Mouse (Mus musculus): Measurements from ENCODE around the gene Acmsd.
"Not testable (repeated sequence)": the region's sequence is repeated elsewhere in the genome, so short reads cannot be mapped to it uniquely, and the experiment has no call there.

Gene Acmsd

DNA sequence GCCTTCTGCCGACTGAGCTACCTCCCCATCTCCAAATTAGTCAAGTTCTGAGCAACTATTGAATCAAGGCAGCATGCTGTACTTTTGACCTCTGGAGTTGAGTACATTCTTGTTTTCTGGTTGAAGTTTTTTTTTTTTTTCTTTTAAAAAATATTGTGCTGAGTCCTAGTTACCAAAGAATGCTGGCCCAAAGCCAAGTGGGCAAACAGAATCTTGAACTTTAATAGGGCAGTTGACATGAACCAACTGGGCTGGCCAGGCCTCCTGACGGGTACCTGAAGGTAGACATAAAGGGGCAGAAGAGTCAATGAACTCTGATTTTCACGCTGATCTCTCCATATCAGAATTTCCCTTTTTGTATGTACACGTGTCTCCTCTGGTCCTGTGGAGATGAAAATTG, at the start of gene Acmsd:
Acmsd (plus strand) TSS at position 318 of the 400 bp plus-strand sequence.
- DNase-seq, result no peak

DNA sequence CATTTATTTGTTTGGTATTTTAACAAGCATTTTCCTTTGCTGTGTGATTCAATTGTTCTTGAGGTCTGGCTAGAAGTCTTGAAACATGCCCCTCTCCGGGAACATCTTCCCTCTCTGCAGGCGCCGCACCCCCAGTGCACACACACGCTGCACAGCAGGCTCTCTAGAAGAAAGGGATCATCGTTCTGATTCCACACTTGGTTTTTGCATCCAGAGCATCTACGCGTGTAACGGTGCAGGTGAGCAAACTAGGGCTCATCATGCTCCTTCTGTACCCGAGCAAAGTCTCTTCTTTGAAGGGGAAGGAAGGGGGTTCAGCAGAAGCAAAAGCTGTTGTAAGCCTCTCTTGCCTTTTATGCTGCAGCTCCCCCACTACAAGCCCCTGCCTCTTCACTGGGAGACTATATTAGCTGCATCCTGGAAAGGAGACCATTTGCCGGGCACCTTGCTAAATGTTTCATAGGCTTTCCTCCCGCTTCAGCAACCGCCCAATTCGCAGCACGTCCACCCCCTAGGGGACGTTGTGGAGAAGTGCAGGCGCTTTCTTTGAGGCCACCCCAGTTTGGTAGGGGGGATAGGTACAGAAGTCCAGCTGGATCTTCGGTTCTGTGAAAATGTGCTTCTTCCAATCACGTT, 49.6 kb upstream of the Acmsd start, which contains the start of gene Tmem163:
Tmem163 (minus strand) TSS at position 51 of the 636 bp plus-strand sequence.
- peak; percentile 33 for DNase-seq

DNA sequence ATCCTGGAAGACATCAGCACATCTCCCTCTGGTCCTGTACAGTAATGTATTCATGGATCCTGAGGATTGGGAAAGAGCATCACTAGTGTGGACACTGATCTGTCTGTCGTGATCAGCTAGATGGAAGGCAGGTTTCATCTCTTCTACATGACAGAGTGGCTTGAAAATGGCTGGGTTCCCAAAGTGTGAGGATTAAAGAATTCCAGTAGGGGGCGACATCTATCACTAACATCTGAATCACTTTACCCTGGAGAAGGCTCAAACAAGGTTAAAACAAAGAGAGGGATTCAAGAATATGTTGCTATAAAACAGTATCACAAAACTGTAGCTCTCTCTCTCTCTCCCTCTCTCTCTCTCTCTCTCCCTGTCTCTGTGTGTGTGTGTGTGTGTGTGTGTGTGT, 32.7 kb upstream of the Acmsd start:
- DNase-seq, result no peak

DNA sequence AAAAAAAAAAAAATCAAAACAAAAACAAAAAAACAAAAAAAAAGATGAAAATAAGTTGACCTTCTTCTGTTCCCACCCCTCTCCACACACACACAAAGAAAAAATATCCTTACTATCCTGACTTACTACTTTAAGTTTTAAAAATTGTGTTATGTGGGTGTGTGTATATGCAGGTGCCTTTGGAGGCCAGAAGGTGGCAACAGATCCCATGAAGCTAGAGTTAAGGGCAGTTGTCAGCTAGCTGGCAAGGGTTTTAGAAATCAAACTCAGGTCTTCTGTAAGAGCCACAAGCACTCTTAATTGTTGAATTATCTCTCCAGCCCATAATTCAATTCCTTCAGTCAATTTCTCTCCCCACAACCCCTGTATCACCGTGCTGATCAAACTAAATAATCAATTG, 27.0 kb upstream of the Acmsd start:
- DNase-seq, result no peak

DNA sequence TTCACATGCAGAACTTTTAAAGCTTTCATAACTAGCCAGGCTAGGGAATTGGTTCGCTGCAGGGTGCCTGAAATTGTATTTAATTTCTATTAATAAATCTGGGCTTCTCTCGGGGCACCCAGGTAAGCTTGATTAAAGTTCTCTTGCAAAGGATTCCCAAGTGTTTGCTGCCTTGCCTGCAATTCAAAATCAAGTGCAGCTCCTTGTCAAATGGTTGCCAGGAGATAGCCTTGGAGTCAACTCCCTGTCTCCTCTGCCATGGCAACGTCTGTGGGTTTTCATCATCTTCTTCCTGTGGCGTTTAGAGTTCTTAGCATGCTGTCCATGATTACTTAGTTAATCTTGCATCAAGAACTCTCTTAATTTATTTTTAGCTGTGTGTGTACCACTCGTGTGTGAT, 22.9 kb upstream of the Acmsd start:
- no peak for DNase-seq

DNA sequence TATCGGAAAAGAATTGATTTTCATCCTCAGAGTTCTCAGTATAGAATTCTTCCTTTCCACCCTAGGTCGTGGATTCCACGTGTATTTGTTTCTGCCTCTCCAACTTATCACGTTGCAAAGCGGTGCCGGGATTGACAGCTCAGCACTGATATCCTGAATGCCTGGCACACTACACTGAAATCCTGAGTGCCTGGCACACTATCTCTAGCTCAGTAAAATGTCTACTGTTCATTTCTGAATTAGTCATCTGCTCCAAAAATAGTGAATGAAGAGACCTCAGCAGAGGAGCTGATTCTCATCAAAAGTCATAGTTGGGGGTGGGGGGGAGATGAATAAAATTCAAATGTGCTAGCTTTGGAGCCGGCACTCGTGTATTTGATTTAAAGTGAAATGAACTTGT, 12.8 kb upstream of the Acmsd start:
- DNase-seq, result no peak

DNA sequence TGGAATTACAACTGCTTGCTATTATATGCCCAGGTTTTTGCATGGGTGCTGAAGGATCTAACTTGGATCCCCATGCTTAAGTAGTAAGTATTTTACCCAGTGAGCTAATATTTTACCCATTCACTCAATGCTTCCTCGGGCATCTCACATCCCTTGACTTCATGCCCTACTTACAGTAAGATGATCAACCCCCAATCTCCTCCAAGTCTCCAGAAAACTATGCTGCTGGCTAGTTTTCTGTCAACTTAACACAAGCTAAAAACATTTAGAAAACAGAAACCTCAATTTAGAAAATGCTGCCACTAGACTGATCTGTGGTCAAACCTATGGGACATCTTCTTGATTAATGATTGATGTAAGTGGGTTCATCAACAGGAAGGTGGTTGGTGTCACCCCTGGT, 10.9 kb upstream of the Acmsd start:
- DNase-seq, result no peak

DNA sequence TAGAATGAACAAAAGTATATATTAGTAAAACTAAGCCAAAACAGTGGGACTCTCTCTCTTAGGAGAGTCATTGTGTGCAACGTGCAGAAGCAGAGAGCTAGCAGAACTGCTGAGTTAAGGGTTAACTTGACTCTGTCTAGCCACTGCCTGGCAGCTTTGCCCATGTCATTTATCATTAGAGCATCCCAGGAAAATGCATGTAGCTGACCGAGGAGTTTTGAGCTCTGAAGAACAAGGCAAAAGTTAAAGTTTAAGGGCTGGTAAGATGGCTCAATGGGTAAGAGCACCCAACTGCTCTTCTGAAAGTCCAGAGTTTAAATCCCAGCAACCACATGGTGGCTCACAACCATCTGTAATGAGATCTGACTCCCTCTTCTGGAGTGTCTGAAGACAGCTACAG, 5.6 kb upstream of the Acmsd start:
- no peak for DNase-seq

DNA sequence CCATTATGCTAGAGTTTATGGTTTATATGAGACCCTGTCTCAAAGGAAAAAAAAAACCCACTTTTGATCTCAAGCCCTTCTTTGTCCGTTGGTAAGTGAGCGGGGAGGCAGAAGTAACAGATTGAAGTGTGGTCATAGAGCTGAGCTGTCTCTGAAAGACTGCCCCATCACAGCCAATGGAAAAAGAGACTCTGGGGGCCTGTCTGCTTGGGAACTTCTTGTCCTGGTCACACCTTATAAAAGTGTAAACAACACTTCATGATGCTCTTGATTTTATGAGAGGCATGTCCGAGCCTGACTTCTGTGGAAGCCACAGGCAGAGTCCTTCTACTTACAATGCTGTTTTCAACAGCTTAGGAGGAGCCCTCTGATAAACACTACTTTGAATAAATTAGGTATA, 1.9 kb downstream of the Acmsd start:
- DNase-seq, result no peak

DNA sequence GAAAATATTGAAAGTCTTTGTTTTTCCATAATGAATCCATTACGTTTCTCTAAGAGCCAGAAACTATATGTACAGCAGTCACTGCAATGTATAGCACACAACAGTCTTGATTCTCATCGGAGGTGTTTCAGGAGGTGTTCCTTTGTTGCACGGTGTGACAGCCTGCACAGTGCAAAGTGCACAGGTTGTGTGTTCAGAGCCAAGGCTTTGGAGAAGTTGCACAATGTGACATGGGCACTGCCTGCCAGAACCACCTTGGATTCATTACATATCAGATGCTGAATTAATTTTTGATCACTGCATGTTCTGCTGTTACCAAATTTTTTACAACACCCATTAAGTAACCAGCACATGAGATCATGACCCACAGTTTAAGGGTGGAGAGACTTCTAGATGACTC, 3.2 kb downstream of the Acmsd start:
- no peak for DNase-seq

DNA sequence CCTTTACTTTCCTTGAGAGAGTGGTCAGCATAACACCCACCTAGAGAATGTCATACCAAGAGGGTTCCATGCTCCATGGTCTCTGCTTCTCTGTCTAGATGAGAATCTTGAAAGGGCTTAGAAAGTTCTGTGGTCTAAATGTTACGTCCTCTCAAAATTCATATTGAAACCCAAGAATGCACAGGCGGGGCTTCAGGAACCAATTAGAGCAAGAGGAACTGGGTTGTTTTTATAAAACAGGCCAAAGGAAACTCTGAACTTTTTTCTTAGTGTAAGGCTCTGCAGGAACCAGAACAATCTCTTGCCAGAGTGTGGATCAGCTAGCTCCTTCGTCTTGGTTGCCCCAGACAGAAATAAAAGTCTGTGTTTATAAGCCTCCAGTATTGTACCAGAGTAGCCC, 3.6 kb downstream of the Acmsd start:
- no peak for DNase-seq

DNA sequence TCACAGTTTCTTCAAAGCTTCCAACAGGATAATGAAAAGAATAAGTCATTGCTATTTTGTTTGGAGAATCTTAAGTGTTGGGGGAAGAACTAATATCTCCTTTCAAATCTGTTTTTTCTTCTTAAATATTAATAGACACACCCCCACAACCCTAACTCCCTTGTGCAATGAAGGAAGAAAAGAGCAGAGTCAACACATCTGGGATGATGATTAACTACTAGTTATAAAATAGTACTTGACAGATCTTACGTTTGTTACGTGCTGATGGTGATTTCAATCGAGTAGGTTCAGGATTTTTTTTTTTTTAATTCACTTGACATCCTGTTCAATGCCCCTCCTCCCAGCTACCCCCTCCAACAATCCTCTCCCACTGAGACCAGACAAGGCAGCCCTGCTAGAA, 6.1 kb downstream of the Acmsd start:
- DNase-seq, result no peak

DNA sequence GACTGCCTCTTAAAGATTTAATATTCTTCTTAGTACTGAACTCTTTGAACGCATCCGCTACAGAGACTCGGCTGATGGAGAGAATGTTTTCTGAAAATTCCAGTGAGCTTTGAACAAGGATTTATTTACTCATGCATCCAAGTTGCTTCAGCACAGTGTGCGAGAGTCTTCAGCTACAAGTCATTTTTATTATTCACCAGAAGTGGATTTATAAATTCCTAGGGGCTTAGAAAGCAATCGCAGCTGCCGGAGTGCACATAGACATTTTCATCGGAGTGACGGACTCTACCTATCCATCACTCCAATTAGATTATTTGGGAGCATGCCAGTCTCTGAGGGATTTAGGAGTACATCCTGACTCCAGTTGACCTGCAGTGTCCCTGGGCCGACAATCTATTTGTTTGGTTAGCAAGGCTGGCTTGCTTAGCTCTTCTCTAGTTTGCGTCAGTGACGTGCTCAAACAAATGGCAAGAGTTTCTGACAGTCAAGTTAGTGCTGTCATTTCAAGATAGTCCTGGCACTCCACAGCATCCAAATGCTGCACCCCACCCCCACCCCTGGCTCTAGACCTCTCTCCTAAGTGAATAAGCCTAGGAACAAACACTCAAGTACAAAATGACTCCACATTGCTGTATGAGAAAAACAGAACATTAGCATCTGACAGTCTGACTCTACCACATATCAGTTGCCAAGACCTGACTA, 21.3 kb downstream of the Acmsd start:
- no peak for DNase-seq

DNA sequence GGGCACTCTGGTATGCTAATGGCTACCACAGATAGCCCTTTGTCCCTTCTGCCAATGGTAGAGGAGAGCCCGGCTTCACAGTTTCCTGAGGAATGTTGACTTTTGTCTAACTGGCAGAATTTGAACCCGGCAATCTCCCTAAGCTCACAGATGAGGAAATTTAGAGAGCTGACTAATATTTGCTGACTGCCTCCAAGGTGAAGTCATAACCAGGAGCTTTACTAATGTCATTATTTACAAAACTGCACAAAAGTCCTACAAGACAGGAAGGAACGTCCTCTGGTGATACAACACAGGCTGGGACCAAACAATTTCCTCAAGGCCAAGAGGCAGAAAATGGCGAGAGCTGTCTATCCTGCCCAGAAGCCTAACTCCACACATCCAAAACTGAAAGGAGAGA, 26.6 kb downstream of the Acmsd start:
- DNase-seq, result no peak

DNA sequence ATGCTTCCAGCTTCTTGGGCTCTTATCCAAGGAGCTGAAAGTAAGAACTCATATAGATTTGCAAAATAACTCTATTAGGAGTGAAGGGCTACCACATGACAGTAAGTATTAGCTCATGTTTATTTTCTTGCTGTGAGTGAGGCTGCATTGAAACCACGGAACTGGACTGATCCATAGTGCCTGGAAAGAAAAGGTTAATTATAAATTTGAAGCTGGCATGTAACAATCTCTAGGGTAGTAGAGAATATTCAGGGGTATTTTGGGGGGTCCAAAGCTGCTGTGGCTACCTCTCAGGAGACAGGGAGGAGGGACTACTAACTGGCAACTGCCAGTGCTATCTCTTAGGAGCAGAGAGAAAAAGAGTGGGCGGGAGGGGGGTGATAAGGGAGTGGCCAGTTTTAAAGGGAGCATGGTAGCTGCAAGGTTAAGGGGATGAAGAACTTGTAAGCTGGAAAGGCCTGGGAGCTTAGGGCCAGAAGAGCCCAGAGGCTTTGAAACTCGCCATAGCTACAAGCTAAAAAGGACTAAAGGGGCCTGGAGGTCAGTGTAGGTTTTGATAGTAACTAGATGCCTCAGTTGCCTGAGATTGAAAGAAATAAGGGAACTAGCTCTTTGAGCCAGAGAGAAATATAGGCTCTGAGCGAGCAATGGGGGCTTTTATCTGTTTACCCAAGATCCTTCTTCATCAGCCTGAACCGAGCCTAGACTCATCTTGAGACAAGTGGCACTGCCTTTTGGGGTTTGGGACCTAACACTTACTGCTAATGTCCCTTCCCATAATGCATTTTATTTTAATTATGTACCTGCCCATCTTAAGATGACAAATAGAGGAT, 27.3 kb downstream of the Acmsd start:
- DNase-seq, result no peak

DNA sequence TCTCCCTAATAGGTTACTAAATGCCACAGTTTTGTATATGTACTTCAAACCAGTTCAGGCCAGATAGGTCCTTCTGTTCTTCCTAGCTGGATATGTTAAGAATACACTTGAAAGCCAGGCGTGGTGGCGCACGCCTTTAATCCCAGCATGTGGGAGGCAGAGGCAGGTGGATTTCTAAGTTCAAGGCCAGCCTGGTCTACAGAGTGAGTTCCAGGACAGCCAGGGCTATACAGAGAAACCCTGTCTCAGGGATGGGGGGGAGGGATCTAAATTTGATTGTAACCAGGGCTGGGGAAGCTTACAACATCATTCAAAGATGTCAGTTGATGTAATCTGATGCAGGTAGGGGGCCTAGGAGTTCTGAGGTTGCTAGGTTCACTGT, 27.9 kb downstream of the Acmsd start:
- DNase-seq, result not testable (repeated sequence)

DNA sequence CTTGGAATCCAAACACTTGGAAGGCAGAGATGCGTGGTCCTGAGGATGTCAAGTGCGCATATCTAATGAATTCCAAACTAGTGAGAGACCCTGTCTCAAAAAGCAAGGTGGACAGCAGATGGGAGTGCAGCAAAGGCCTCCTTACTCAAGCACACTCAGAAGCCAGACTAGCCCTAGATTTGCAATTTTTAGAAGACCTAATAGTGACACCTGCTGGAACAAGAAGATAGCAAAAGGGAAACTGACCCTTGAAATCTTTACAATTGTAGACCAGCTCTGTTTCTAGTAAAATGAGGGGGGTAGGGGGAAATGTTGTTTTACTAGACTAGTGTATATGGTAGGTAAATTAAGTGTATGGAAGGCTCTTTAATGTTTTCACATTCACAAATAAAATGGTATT, 36.3 kb downstream of the Acmsd start:
- DNase-seq, result no peak

DNA sequence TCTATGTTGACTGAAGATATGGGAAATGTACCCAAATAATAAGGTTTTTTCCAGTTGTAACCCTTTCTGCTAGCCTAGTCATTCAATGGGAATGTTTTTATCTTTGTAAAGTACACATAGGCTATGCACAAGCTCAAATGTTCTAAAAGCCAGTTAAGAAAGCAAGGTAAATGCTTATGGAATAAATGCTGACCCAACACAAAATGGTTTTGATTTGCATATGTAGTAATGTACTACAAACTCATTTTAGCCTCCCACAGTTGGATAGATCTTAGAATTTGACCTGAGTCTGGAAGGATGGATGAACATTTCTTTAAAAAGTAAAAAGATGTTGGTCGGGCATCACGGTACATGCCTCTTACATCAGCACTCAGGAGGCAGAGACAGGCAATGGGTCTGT, 37.5 kb downstream of the Acmsd start:
- DNase-seq, result no peak

DNA sequence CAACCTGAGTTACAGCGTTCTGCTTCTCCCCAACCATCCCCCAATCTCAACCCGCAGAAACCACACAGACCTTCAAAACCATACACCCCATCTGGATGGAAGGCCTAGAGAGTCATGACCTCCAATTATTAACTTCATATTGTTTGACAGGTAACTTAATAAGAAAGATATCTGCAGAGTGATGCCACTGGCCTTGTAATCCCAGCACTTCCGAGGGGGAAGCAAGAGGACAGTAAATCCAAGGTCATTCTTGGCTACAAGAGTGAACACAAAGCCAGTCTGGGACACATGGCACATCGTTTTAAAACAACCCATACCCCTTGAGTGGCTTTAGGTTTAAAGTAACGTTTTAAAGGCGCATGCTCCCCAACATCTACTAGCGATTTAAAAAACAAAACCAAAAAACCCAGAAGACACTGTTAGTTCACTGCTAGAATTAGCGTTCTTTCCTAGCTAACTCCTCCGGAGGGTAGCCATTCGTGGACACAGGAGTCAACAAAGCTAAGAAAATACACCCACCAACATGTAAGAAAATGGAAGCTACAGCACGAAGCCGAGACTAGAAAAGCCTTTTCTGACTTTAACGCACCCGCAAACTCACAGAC, 44.1 kb downstream of the Acmsd start:
- DNase-seq, result no peak

DNA sequence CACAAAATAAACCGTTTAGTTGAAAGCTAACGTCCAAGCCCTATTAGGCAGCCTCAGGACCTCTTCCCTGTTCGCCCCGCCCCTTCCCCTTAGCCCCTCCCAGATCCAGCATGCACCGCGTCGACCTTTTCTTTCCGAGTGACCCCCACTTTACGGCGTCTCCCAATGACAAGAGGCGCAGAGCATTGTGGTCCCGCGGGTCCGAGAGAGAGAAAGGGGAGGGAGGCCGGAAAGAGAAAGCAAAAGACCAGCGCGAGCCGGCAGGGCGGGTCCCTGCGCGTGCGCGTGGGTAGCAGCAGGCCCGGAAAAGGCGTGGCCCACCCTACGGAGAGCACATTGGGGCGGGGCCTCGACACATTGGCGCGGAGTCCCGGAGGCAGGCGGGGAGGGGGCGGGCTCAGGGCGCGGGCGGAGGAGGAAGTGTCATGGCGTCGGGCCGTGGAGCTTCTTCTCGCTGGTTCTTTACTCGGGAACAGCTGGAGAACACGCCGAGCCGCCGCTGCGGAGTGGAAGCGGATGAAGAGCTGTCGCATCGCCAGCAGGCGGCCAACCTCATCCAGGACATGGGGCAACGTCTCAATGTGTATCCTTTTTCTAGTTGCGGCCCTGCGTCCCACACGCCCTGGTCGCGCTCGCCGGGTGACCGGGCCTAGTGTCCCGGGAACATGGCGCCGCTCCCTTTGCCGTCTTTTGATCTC, 44.7 kb downstream of the Acmsd start, which contains the start of gene Ccnt2:
Ccnt2 (plus strand) TSS at position 362 of the 698 bp plus-strand sequence.
- DNase-seq, result peak; percentile 98

DNA sequence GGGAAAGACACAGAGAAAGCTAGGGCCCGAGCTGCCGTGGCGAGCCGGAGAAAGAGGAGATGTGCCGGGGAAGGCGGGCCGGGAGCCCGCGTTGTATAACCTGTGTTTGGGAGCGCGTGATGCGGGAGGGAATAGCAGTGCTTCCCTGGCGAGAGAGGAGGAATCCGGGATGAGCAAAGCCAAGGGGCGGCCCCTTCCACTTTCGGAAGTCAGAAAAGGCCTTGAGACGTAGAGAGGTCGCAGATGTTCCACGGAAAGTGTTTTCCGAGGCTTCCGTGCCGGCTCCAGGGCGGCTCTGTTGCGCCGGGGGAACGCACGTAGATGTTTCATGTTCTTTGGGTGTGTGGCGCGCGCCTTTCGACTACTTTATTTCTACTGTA, 45.3 kb downstream of the Acmsd start:
- DNase-seq, result no peak

DNA sequence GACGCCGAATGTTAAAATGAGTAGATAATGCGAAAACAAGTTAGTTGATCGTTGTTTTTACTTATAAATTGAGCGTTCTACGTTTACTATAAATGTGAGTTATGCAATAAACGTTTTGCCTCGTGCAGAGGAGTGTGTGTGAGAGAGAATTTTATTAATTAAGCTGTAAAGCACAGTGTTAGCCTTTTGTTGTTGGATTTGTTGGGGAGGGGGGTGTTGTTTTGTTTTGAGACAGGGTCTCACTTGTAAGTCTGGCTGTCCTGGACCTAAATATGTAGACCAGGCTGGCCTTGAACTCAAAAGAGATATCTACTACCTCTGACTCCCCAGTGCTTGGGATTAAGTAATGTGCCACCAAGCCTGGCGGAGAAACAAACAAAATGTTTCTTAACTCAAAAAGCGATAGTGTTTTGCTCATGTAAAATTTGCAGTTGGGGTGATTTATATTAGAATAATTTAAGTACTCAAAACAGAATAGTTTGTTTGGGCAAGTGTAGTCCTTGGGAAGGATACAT, 46.0 kb downstream of the Acmsd start:
- DNase-seq, result no peak

DNA sequence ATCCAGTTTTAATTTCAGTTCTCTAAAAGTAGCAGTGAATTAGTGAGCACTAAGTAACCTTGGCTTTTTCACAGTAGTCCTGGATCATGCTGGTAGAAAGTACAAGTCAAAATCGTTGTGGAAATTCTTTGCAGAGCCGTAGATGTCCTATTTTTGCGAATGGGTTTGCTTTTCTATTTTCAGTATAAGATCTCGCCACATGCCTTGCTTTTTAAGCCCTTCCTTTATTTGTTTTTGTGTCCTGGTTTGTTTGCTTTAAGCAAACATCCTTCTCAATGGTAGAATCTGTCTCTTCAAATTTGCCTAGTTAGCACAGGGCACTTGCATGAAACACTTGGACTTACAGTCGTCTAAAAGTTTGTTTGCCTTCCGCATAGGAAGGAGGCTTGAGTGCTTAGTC, 47.0 kb downstream of the Acmsd start:
- DNase-seq, result no peak
